Mouse (Mus musculus) frontal cortex, adult (tissue): ENCODE measurements at regions not wholly inside any gene's neighbourhood (a gene's known extent, or its start where the extent isn't known, plus 50 kb on each side); places are given as distances from the start of the nearest gene placed in this dataset.

Experiments used
- ATAC-seq: cut with Nextera tagmentation; 2 replicates; pipeline ENCODE4 v1.9.2; 2017; ENCODE audit warnings: mild to moderate bottlenecking, moderate library complexity, mixed read lengths; ENCODE audit not compliant: low TSS enrichment

DNA sequence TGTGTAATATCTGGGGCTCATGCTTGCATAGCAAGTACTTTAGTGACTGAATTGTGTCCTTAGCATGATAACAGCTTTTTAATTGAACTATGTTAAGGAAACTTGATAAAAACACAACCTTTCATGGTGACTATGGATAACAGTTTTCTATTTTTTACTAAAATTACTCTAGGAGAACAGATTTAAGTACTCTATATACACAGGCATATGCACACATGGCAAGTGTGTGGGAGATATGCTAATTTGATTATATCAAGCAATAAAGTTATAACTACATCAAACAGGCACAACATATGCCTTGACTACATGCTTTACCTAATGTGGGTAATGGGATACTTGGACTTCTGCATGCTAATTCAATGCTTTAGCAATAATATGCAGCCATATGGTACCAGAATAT is 1902.8 kb upstream of the Dsel start:
- peak; percentile 52; the same call in 1 of the 2 replicates for ATAC-seq
